Mouse (Mus musculus) CH12.LX (cell line): ENCODE data around the gene Bri3bp.
A peak's percentile ranks its signal among the peaks of the same experiment; 100 is the strongest.

Experiments
- BHLHE40 ChIP-seq: IDR thresholded peaks from 2 replicates; pipeline ENCODE4 v1.6.1; 2011; ENCODE audit warnings: mild to moderate bottlenecking, low read depth, low read length, improper control_type of control experiment
- CHD2 ChIP-seq: IDR thresholded peaks from 2 replicates; pipeline ENCODE4 v1.6.1; 2011; ENCODE audit warnings: low read length, improper control_type of control experiment
- CTCF ChIP-seq, 2 experiments: IDR thresholded peaks in 1 of 2; conservative IDR thresholded peaks in 1 of 2; 2 replicates each; pipeline ENCODE4 v1.5.1; 2011 to 2012; ENCODE audit warnings: low read depth in 2 of 2, low read length in 2 of 2, improper control_type of control experiment in 1 of 2, inconsistent platforms in 1 of 2, mild to moderate bottlenecking in 1 of 2, moderate library complexity in 1 of 2
- E2F4 ChIP-seq: IDR thresholded peaks from 2 replicates; pipeline ENCODE4 v1.6.1; 2011; ENCODE audit warnings: low read depth, low read length, improper control_type of control experiment; ENCODE audit not compliant: insufficient replicate concordance
- EP300 ChIP-seq: IDR thresholded peaks from 2 replicates; pipeline ENCODE4 v1.6.1; 2011; ENCODE audit warnings: low read length, improper control_type of control experiment
- MAFK ChIP-seq: IDR thresholded peaks from 2 replicates; pipeline ENCODE4 v1.6.1; 2011; ENCODE audit warnings: low read length, improper control_type of control experiment; ENCODE audit not compliant: insufficient replicate concordance
- MEF2A ChIP-seq: IDR thresholded peaks from 2 replicates; pipeline ENCODE4 v1.6.1; 2014; ENCODE audit warnings: low read depth, mild to moderate bottlenecking, inconsistent platforms, low read length, improper control_type of control experiment, borderline replicate concordance
- POLR2A ChIP-seq: IDR thresholded peaks from 2 replicates; pipeline ENCODE4 v1.6.1; 2011; ENCODE audit warnings: low read depth, mild to moderate bottlenecking, improper control_type of control experiment, low read length
- SMC3 ChIP-seq: IDR thresholded peaks from 2 replicates; pipeline ENCODE4 v1.6.1; 2011; ENCODE audit warnings: low read depth, low read length, improper control_type of control experiment
- UBTF ChIP-seq: IDR thresholded peaks from 2 replicates; pipeline ENCODE4 v1.6.1; 2012; ENCODE audit warnings: low read depth, mild to moderate bottlenecking, inconsistent platforms, low read length, improper control_type of control experiment, moderate library complexity

DNA sequence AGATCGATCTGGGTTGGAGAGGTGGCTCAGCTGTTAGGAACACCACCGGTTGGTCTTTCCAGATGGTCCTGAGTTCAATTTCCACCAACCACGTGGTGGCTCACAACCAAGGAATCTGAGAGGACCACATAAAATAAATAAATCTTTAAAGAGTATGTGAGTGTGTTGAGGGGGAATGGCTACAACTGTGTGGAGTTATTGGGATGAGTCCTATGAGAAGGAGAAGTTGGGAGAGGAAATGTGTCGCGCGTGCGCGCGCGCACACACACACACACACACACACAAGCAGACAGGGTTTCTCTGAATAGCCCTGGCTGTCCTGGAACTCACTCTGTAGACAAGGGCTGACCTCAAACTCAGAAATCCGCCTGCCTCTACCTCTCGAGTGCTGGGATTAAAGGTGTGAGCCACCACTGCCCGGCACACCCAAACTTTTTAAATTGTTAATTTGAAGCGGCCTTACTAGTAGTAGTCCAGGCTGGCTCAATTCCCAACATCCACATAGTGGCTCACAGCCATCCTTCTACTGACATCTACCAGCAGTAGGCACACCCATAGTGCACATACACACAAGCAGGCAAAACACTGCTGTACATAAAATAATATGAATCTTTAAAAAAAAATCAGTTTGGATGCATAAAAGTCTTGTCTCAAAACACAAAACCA, 33.3 kb upstream of the Bri3bp start:
- no peak for TF ChIP-seq SMC3
- TF ChIP-seq CTCF (conservative IDR thresholded peaks at IDR 0.05 in 1 of 2, IDR thresholded peaks at IDR 0.05 in 1 of 2; ENCODE audit: low read depth in 2 of 2, low read length in 2 of 2) = no peak
- no peak for TF ChIP-seq E2F4
- TF ChIP-seq UBTF = no peak
- no peak for TF ChIP-seq POLR2A
- TF ChIP-seq EP300 = no peak
- TF ChIP-seq MAFK = no peak
- TF ChIP-seq BHLHE40 = 0 out of 2 replicates have a peak, but pooled peaks have one; percentile 25
- TF ChIP-seq MEF2A = no peak
- no peak for TF ChIP-seq CHD2
